Mouse (Mus musculus): ENCODE data around the gene 1700023F06Rik. TPM values are rescaled to one million over a fixed set of nuclear protein-coding genes. Genes with fewer than 3 reads are reported as not detected.

The 1700023F06Rik gene
- total RNA-seq, 2 experiments from 2014 or later, result not detected

GRCm38 (mm10) chr11:103192230-103192955 lies 16.0 kb downstream of the 1700023F06Rik start:
- no peak for ATAC-seq (ENCODE audit: poor library complexity, severe bottlenecking)

GRCm38 (mm10) chr11:103184891-103185290 lies 23.5 kb downstream of the 1700023F06Rik start:
- ATAC-seq (ENCODE audit: poor library complexity, severe bottlenecking), result peak; percentile 69

GRCm38 (mm10) chr11:103181911-103182310 lies 26.4 kb downstream of the 1700023F06Rik start:
- no peak for ATAC-seq (ENCODE audit: poor library complexity, severe bottlenecking)

- ATAC-seq (ENCODE audit: poor library complexity, severe bottlenecking), result no peak
These were observed 27.0 kb downstream of the 1700023F06Rik start for GRCm38 (mm10) chr11:103181349-103181748.

- ATAC-seq (ENCODE audit: poor library complexity, severe bottlenecking), result no peak
These were observed 27.9 kb downstream of the 1700023F06Rik start for GRCm38 (mm10) chr11:103180426-103180825.

- ATAC-seq (ENCODE audit: poor library complexity, severe bottlenecking), result no peak
These were observed 29.6 kb downstream of the 1700023F06Rik start for GRCm38 (mm10) chr11:103178748-103179147.

- peak; percentile 76 for ATAC-seq (ENCODE audit: poor library complexity, severe bottlenecking)
These were observed 30.4 kb downstream of the 1700023F06Rik start for GRCm38 (mm10) chr11:103177815-103178485.

GRCm38 (mm10) chr11:103177216-103177615 lies 31.1 kb downstream of the 1700023F06Rik start:
- no peak for ATAC-seq (ENCODE audit: poor library complexity, severe bottlenecking)

- no peak for ATAC-seq (ENCODE audit: poor library complexity, severe bottlenecking)
These were observed 31.8 kb downstream of the 1700023F06Rik start for GRCm38 (mm10) chr11:103176510-103176909.

- ATAC-seq (ENCODE audit: poor library complexity, severe bottlenecking), result no peak
These were observed 32.5 kb downstream of the 1700023F06Rik start for GRCm38 (mm10) chr11:103175688-103176442.

- peak; percentile 60 for ATAC-seq (ENCODE audit: poor library complexity, severe bottlenecking)
These were observed 33.4 kb downstream of the 1700023F06Rik start for GRCm38 (mm10) chr11:103174891-103175391.

- no peak for ATAC-seq (ENCODE audit: poor library complexity, severe bottlenecking)
These were observed 33.9 kb downstream of the 1700023F06Rik start for GRCm38 (mm10) chr11:103174411-103174832.

- no peak for ATAC-seq (ENCODE audit: poor library complexity, severe bottlenecking)
These were observed 34.5 kb downstream of the 1700023F06Rik start for GRCm38 (mm10) chr11:103173771-103174344.

GRCm38 (mm10) chr11:103173041-103173770 lies 35.2 kb downstream of the 1700023F06Rik start:
- no peak for ATAC-seq (ENCODE audit: poor library complexity, severe bottlenecking)

GRCm38 (mm10) chr11:103172392-103173040 lies 35.8 kb downstream of the 1700023F06Rik start:
- no peak for ATAC-seq (ENCODE audit: poor library complexity, severe bottlenecking)

- peak; percentile 6 for ATAC-seq (ENCODE audit: poor library complexity, severe bottlenecking)
These were observed 36.5 kb downstream of the 1700023F06Rik start for GRCm38 (mm10) chr11:103171703-103172391.

- no peak for ATAC-seq (ENCODE audit: poor library complexity, severe bottlenecking)
These were observed 37.1 kb downstream of the 1700023F06Rik start for GRCm38 (mm10) chr11:103171286-103171620.

GRCm38 (mm10) chr11:103170494-103171285 lies 37.7 kb downstream of the 1700023F06Rik start, which contains the start of gene Fmnl1:
TSS of gene Fmnl1 (plus strand) at chr11:103171107.
- peak; percentile 58 for ATAC-seq (ENCODE audit: poor library complexity, severe bottlenecking)
